Mouse (Mus musculus): Measurements from ENCODE around the gene Olfr1217. TPM values are rescaled to one million over a fixed set of nuclear protein-coding genes. Genes with fewer than 3 reads are reported as not detected.
"Not testable (repeated sequence)": the region's sequence is repeated elsewhere in the genome, so short reads cannot be mapped to it uniquely, and the experiment has no call there.

The Olfr1217 gene
- polyA plus RNA-seq (2015; fragmentation: Nextera tagmentation; extraction: Ambion mirVana), result not detected in 2 replicates

GRCm38 (mm10) chr2:89031965-89032364, at the start of gene Olfr1217:
TSS of gene Olfr1217 (minus strand) at chr2:89032065.
- no peak within 1 kb of the TSS for H3K9ac ChIP-seq
- no peaks in the 10 kb centered on the region for H3K36me3 ChIP-seq
- H3K27me3 ChIP-seq, result no peaks in the 10 kb centered on the region
- no peak within 1 kb of the TSS for H3K4me2 ChIP-seq
- H3K4me1 ChIP-seq (replicated peaks), result no peaks in the 10 kb centered on the region
- ATAC-seq (ENCODE audit: low read depth), result no peak
- H3K4me3 ChIP-seq, result no peak within 1 kb of the TSS
- no peak within 1 kb of the TSS for H3K27ac ChIP-seq (replicated peaks)
- WGBS, result 75% methylated on average over 2 of the region's 2 CpGs
- H3K9me3 ChIP-seq, result no peaks in the 10 kb centered on the region

DNA sequence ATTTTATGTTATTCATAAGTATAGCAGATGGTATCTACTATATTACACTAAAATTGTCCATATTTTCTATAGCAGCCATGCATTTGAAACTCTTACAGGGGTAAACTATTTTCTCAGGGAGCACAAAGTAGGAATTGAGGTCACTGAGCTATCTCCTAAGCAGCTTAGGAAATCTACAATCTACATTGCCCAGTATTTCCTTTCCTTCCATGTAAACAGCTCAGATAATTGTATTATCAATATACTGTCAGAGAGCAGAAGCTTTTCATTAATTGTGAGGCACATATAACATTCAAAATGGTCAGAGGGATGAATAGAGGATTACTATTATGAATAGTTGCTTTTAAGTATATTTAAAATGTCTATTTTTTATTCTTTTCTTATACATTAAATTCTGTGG, 49.6 kb upstream of the Olfr1217 start:
- Histone ChIP-seq H3K4me3 (no peak overlapping the region), H3K27ac (replicated peaks) (no peak overlapping the region), H3K9ac (no peak overlapping the region), H3K9me3 (no peaks in the 10 kb centered on the region), H3K36me3 (no peaks in the 10 kb centered on the region), H3K4me2 (no peak overlapping the region), H3K27me3 (no peaks in the 10 kb centered on the region), H3K4me1 (replicated peaks) (no peaks in the 10 kb centered on the region)
- no peak for ATAC-seq (ENCODE audit: low read depth)

DNA sequence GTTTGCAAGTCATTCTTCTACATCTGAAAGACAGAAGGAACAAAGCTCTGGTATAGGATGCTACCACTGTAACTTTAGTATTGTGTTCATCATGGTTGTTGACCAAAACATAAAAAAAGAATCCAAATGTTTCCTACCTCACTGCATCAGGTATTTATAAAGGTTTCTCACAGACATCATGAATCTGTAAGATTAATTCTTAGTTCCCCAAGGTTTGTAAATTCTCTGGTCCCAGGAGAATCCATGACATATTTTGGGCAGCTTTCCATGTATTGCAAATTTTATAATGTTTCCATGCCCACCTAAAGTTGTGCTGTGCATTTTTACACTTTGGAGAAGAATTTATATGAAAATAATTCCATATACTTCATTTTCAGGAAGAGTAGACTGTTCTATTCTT, 29.2 kb upstream of the Olfr1217 start, which contains the start of gene Olfr1218:
Olfr1218 (minus strand) TSS at position 101 of the 400 bp plus-strand sequence.
- H3K27ac ChIP-seq (replicated peaks), result no peak within 1 kb of the TSS
- no peaks in the 10 kb centered on the region for H3K36me3 ChIP-seq
- no peaks in the 10 kb centered on the region for H3K4me1 ChIP-seq (replicated peaks)
- H3K9ac ChIP-seq, result no peak within 1 kb of the TSS
- H3K27me3 ChIP-seq, result no peaks in the 10 kb centered on the region
- no peak within 1 kb of the TSS for H3K4me3 ChIP-seq
- no peak within 1 kb of the TSS for H3K4me2 ChIP-seq
- H3K9me3 ChIP-seq, result no peaks in the 10 kb centered on the region
- ATAC-seq (ENCODE audit: low read depth), result no peak

DNA sequence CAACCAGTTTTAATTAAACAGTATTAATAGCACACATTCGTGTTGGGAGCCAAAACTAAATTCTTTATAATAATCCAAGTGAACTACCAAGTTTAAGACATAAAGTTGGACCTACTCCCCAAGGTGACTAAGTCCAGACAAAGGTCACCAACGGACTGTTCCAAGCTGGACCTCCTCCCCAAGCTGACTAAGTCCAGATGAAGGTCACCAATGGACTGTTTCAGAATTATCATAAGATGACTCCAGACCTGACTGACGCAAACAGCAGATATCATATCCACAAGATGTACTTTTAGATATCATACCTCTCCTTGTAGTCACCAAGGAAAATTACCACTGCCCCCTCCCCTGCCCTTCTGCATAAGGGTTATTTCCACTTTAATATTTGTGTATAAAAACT, 10.4 kb downstream of the Olfr1217 start:
- H3K9me3 ChIP-seq; ATAC-seq (ENCODE audit: low read depth); H3K4me3 ChIP-seq; H3K4me2 ChIP-seq; H3K9ac ChIP-seq; H3K4me1 ChIP-seq (replicated peaks); H3K27me3 ChIP-seq; H3K36me3 ChIP-seq; H3K27ac ChIP-seq (replicated peaks): not testable (repeated sequence)
- WGBS, result 76% methylated on average over 3 of the region's 3 CpGs

GRCm38 (mm10) chr2:89018240-89018639, 13.6 kb downstream of the Olfr1217 start, which contains the start of gene Olfr1216:
TSS of gene Olfr1216 (minus strand) at chr2:89018340.
- Histone ChIP-seq H3K4me3 (no peak within 1 kb of the TSS), H3K27me3 (no peaks in the 10 kb centered on the region), H3K27ac (replicated peaks) (no peak within 1 kb of the TSS), H3K9me3 (no peaks in the 10 kb centered on the region), H3K4me1 (replicated peaks) (no peaks in the 10 kb centered on the region), H3K4me2 (no peak within 1 kb of the TSS), H3K9ac (no peak within 1 kb of the TSS), H3K36me3 (no peaks in the 10 kb centered on the region)
- 88% methylated on average over 1 of the region's 1 CpGs for WGBS
- no peak for ATAC-seq (ENCODE audit: low read depth)

GRCm38 (mm10) chr2:89006873-89007272, 25.0 kb downstream of the Olfr1217 start, which contains the start of gene Olfr1215:
TSS of gene Olfr1215 (minus strand) at chr2:89006973.
- no peak for ATAC-seq (ENCODE audit: low read depth)
- H3K9me3 ChIP-seq, result no peaks in the 10 kb centered on the region
- H3K27ac ChIP-seq (replicated peaks), result no peak within 1 kb of the TSS

GRCm38 (mm10) chr2:88992553-88992952, 39.3 kb downstream of the Olfr1217 start, which contains the start of gene Olfr1214:
TSS of gene Olfr1214 (minus strand) at chr2:88992653.
- Histone ChIP-seq H3K9ac (no peak within 1 kb of the TSS), H3K36me3 (no peaks in the 10 kb centered on the region), H3K4me1 (replicated peaks) (no peaks in the 10 kb centered on the region), H3K27ac (replicated peaks) (no peak within 1 kb of the TSS), H3K27me3 (no peaks in the 10 kb centered on the region), H3K4me2 (no peak within 1 kb of the TSS), H3K4me3 (no peak within 1 kb of the TSS), H3K9me3 (no peaks in the 10 kb centered on the region)
- ATAC-seq (ENCODE audit: low read depth), result no peak
- 78% methylated on average over 1 of the region's 1 CpGs for WGBS

More at GRCm38 (mm10) chr2:89006873-89007272, 25.0 kb downstream of the Olfr1217 start, which contains the start of gene Olfr1215:
- no peaks in the 10 kb centered on the region for H3K4me1 ChIP-seq (replicated peaks)
- H3K4me2 ChIP-seq, result no peak within 1 kb of the TSS
- WGBS, result 79% methylated on average over 2 of the region's 2 CpGs
- H3K4me3 ChIP-seq, result no peak within 1 kb of the TSS
- H3K36me3 ChIP-seq, result no peaks in the 10 kb centered on the region
- no peaks in the 10 kb centered on the region for H3K27me3 ChIP-seq
- H3K9ac ChIP-seq, result no peak within 1 kb of the TSS

DNA sequence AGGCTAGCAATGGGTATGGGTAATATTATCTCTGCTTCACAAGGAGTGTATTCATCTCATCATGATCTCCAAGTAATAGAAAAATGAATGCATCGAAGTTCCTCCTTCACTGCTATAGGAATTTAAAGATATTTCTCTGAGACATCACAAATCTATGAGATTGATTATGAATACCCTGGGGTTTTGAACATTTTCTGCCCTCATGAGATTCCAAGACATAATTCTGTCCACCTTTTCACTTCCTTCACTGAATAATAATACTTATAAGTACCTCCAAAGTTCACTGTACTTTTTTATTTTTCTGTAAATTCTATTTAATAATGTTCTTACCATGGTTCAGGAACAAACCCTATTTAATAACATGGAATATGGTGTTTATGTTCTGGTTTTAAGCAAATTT, 51.7 kb downstream of the Olfr1217 start, which contains the start of gene Gm13762:
Gm13762 (minus strand) TSS at position 101 of the 400 bp plus-strand sequence.
- Histone ChIP-seq H3K27me3 (no peaks in the 10 kb centered on the region), H3K27ac (replicated peaks) (no peak within 1 kb of the TSS), H3K9me3 (no peaks in the 10 kb centered on the region), H3K9ac (no peak within 1 kb of the TSS), H3K4me3 (no peak within 1 kb of the TSS), H3K4me1 (replicated peaks) (no peaks in the 10 kb centered on the region), H3K4me2 (no peak within 1 kb of the TSS), H3K36me3 (no peaks in the 10 kb centered on the region)
- 76% methylated on average over 1 of the region's 1 CpGs for WGBS
- no peak for ATAC-seq (ENCODE audit: low read depth)

Other genes starting within 250 kb of the Olfr1217 start
- not detected in 2 replicates for gene Olfr1201, start 239.0 kb downstream of the Olfr1217 start, polyA plus RNA-seq (2015; fragmentation: Nextera tagmentation; extraction: Ambion mirVana)
- gene Olfr1202, start 217.6 kb downstream of the Olfr1217 start, polyA plus RNA-seq (2015; fragmentation: Nextera tagmentation; extraction: Ambion mirVana), result not detected in 2 replicates
- not detected in 2 replicates for gene Olfr1205, start 202.3 kb downstream of the Olfr1217 start, polyA plus RNA-seq (2015; fragmentation: Nextera tagmentation; extraction: Ambion mirVana)
- gene Olfr1204, start 182.8 kb downstream of the Olfr1217 start, polyA plus RNA-seq (2015; fragmentation: Nextera tagmentation; extraction: Ambion mirVana), result not detected in 2 replicates
- gene Olfr1206, start 168.8 kb downstream of the Olfr1217 start, polyA plus RNA-seq (2015; fragmentation: Nextera tagmentation; extraction: Ambion mirVana), result not detected in 2 replicates
- gene Olfr1208, start 129.8 kb downstream of the Olfr1217 start, polyA plus RNA-seq (2015; fragmentation: Nextera tagmentation; extraction: Ambion mirVana), result not detected in 2 replicates
- not detected in 2 replicates for gene Olfr1209, start 116.9 kb downstream of the Olfr1217 start, polyA plus RNA-seq (2015; fragmentation: Nextera tagmentation; extraction: Ambion mirVana)
- gene Olfr1211, start 94.0 kb downstream of the Olfr1217 start, polyA plus RNA-seq (2015; fragmentation: Nextera tagmentation; extraction: Ambion mirVana), result not detected in 2 replicates
- not detected in 2 replicates for gene Olfr1212, start 78.1 kb downstream of the Olfr1217 start, polyA plus RNA-seq (2015; fragmentation: Nextera tagmentation; extraction: Ambion mirVana)
- not detected in 2 replicates for gene Gm13762, start 51.8 kb downstream of the Olfr1217 start, polyA plus RNA-seq (2015; fragmentation: Nextera tagmentation; extraction: Ambion mirVana)
- gene Olfr1214, start 39.4 kb downstream of the Olfr1217 start, polyA plus RNA-seq (2015; fragmentation: Nextera tagmentation; extraction: Ambion mirVana), result not detected in 2 replicates
- gene Olfr1215, start 25.1 kb downstream of the Olfr1217 start, polyA plus RNA-seq (2015; fragmentation: Nextera tagmentation; extraction: Ambion mirVana), result not detected in 2 replicates
- gene Olfr1216, start 13.7 kb downstream of the Olfr1217 start, polyA plus RNA-seq (2015; fragmentation: Nextera tagmentation; extraction: Ambion mirVana), result not detected in 2 replicates
- gene Olfr1218, start 29.1 kb upstream of the Olfr1217 start, polyA plus RNA-seq (2015; fragmentation: Nextera tagmentation; extraction: Ambion mirVana), result not detected in 2 replicates
- gene Olfr1219, start 51.4 kb upstream of the Olfr1217 start, polyA plus RNA-seq (2015; fragmentation: Nextera tagmentation; extraction: Ambion mirVana), result not detected in 2 replicates
- not detected in 2 replicates for gene Olfr1220, start 74.8 kb upstream of the Olfr1217 start, polyA plus RNA-seq (2015; fragmentation: Nextera tagmentation; extraction: Ambion mirVana)
- gene Olfr1221, start 85.2 kb upstream of the Olfr1217 start, polyA plus RNA-seq (2015; fragmentation: Nextera tagmentation; extraction: Ambion mirVana), result not detected in 2 replicates
- not detected in 2 replicates for gene Olfr1222, start 101.0 kb upstream of the Olfr1217 start, polyA plus RNA-seq (2015; fragmentation: Nextera tagmentation; extraction: Ambion mirVana)
- gene Olfr1223, start 119.5 kb upstream of the Olfr1217 start, polyA plus RNA-seq (2015; fragmentation: Nextera tagmentation; extraction: Ambion mirVana), result not detected in 2 replicates
- not detected in 2 replicates for gene Olfr1224-ps1, start 132.0 kb upstream of the Olfr1217 start, polyA plus RNA-seq (2015; fragmentation: Nextera tagmentation; extraction: Ambion mirVana)
- gene Olfr1225, start 142.6 kb upstream of the Olfr1217 start, polyA plus RNA-seq (2015; fragmentation: Nextera tagmentation; extraction: Ambion mirVana), result not detected in 2 replicates
- not detected in 2 replicates for gene Olfr1226, start 168.0 kb upstream of the Olfr1217 start, polyA plus RNA-seq (2015; fragmentation: Nextera tagmentation; extraction: Ambion mirVana)
- gene Olfr1228, start 222.0 kb upstream of the Olfr1217 start, polyA plus RNA-seq (2015; fragmentation: Nextera tagmentation; extraction: Ambion mirVana), result not detected in 2 replicates